Mouse (Mus musculus): ENCODE measurements at regions not wholly inside any gene's neighbourhood (a gene's known extent, or its start where the extent isn't known, plus 50 kb on each side); places are given as distances from the start of the nearest gene placed in this dataset.

GRCm38 (mm10) chr3:128110406-128110805 lies 214.3 kb upstream of the Fam241a start:
- ATAC-seq, result no peak

- ATAC-seq, result no peak
Measured at GRCm38 (mm10) chr3:128104516-128104915, 208.4 kb upstream of the Fam241a start.

- ATAC-seq, result no peak
Measured at GRCm38 (mm10) chr3:128093046-128093445, 196.9 kb upstream of the Fam241a start.

GRCm38 (mm10) chr3:128088207-128088606 lies 192.1 kb upstream of the Fam241a start:
- no peak for ATAC-seq

DNA sequence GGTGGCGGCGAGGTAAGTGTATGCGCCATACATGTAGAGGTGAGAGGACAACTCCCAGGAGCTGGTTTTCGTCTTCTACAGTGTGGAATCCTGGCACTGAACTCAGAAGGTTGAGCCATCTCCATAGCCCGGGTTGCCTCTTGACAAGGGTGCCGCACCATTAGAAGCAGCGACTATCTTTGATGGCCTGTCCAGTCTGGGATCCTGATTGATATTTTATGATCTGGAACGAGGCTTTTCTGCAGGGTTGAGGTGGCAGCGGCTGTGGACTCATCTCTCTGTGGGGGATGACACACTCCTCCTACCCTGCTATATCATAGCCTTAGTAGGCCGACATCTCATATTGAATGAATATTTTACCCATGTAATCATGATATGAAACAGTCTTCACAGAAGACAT lies 191.0 kb upstream of the Fam241a start:
- no peak for ATAC-seq

GRCm38 (mm10) chr3:128082463-128082862 lies 186.3 kb upstream of the Fam241a start:
- no peak for ATAC-seq

DNA sequence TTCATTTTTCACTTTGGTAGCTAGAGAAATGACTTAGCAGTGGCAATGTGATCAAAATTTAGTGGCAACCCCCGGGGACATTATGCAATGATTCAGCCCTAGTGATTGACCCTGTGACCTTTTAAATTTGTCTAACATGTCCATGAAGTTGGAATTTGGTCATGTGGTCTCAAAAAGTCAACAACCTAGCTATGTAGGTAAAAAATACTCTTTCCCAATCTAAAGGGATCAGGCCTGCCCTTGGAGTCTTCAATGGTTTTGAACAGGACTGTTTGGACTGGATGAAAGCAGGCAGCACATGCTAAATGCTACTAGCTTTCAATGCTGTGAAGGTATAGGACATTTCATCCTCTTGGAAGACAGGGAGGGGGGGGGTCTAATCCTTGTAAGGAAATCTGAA lies 185.3 kb upstream of the Fam241a start:
- ATAC-seq, result no peak

- no peak for ATAC-seq
Measured at GRCm38 (mm10) chr3:128067861-128068260, 171.7 kb upstream of the Fam241a start.

DNA sequence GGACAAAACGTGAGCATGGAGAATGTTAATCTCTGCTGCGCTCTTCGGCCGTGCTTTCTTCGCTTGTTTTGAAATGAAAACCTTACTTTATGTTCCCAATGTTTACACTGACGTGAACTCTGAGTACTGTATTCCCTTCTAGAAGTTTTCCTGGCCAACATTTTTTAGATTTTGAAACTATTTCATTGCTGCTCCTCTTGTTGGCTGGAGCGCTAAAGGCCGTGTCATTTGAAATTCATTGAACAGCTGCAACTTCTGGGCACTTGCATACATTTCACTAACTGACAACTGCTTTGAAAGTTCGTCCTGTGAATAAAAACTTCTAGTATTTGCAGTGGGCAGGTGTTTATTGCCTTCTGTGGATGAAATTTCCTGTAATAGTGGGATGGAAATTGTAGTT lies 157.9 kb upstream of the Fam241a start:
- ATAC-seq, result no peak

DNA sequence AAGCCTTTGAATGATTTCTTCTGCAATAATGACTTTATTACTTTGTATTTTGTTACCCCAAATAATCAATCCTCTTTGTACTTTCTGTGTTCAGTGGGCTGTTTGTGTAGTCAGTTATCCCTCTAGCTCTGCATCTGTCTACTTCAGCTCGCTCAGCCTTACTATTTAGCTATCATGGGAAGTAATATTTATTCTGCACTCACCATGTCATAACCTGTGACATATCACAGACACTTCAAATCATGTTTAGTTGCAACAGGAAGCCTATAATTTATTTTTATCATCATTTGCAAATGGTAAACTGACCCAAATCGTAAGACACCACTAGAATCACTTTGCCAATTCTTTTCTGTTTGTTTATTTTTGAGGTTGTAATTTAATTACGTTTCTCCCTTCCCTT lies 147.6 kb upstream of the Fam241a start:
- ATAC-seq, result no peak

GRCm38 (mm10) chr3:128040407-128041115 lies 144.4 kb upstream of the Fam241a start:
- no peak for ATAC-seq

DNA sequence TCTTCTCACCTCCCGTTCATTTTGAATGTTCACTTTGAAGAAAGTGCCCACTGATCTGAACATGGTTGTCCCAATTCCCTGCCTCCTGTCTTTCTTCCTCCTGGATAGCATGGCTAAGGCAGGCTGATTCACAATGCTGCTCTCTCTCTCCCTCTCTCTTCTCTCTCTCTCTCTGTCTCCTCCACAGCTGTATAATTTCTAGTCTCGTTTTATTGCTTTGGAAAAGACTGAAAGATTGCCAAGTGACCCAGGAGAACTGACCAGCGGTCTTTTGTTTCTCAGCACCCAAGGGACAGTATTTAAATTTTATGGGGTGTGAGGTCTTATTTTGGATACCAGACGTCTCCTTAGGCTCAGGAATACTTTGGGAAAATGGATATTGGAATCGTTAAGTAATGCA lies 143.1 kb upstream of the Fam241a start:
- ATAC-seq, result no peak

DNA sequence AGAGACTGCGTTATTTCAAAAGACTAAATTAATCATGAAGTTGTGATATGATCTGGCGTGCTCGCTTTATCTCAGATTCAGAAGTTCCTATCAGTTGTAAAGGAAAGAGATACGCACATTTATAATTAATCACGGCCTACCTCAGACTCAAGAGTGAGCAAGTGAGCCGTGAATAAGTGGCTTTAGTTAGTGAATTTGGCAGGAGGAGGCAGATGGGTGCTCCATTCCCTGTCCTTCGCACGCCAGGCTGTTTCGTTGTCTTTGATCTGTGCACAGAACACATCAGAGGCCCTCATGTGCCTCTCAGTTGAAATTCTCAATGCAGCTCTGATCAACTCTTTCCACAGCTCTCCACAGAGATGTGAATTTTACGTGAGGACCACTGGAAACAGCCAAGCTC lies 140.4 kb upstream of the Fam241a start:
- no peak for ATAC-seq

GRCm38 (mm10) chr3:128030352-128030751 lies 134.2 kb upstream of the Fam241a start:
- no peak for ATAC-seq

- ATAC-seq, result no peak
Measured at GRCm38 (mm10) chr3:128029565-128029915, 133.4 kb upstream of the Fam241a start.

DNA sequence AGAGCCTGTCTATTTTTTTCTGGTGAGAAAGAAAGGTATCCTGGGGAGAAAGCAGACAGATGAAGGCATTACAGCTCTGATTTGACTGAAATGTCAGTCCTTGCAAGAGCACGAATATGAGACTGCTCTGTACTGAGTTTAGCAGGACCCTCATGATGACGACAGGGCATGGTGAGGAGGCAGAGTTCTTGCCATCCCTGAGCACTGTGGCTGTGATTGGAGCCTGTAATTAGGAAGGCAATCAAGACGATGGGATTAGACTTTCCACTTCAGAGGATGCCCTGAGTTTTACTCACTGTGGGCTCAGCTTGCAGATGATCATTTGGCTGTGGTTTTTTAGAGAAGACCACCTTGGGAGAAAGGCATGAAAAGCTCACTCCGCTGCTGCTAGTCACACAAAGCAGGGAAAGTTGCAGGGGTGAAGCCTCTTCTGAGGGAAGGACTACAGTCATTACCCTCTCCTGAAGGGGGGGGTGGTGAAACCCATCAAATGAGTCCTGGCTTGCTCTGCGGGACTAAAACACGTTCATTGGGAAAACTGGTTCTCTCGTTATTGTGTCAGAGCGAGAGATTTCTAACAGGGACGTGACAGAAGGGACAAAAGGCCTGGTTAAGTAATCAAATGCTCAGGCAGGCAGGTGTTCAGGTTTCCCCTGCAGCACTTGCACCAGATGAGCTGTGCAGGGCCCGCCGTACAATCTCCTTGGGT lies 132.9 kb upstream of the Fam241a start:
- no peak for ATAC-seq

DNA sequence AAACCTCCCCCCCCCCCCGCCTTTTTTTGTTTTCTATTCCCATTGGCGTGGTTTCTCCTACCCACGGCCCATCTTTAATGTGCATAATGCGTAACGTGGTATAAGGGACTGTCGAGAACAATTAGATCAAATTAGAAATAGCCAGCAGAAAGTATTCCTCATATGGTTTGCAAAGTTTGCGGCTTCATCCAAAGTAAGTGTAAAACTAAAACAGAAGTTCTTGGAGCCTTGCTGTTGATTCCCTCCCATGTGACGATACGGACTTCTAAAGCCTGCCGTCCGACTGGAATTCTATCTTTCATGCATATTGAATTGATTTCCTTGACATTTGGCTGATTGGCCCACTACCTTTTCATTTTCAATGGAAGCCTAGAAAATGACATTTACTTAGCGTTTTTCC lies 128.7 kb upstream of the Fam241a start:
- no peak for ATAC-seq

- no peak for ATAC-seq
Measured at GRCm38 (mm10) chr3:128014909-128015308, 118.8 kb upstream of the Fam241a start.

- ATAC-seq, result no peak
Measured at GRCm38 (mm10) chr3:128002905-128003641, 106.9 kb upstream of the Fam241a start.

DNA sequence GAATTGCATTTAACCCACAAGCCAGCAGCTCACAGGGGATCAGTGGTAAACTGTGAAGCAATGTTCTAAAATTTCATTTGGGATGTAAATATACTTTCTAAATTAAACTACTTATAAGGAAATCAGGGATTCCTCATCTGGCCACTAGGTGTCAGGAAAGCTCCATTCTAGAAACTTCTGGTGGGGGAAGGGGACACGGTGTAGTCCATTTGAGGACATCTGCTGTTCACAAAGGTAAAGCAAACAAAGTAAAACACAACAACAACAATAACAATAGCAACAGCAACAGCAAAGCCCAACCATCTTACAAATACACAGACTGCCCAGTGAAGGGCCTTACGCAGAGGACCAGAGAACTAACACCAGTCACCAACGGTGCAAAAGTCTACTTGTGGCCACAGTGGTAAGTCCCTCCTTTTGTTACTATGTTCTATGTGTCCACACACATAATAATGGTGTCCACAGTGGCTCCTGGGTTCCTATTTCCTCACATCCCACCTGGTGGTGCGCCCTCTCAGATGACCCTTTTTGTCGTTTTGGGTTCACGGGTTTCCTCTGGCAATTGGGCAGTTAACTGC lies 105.9 kb upstream of the Fam241a start:
- ATAC-seq, result no peak

DNA sequence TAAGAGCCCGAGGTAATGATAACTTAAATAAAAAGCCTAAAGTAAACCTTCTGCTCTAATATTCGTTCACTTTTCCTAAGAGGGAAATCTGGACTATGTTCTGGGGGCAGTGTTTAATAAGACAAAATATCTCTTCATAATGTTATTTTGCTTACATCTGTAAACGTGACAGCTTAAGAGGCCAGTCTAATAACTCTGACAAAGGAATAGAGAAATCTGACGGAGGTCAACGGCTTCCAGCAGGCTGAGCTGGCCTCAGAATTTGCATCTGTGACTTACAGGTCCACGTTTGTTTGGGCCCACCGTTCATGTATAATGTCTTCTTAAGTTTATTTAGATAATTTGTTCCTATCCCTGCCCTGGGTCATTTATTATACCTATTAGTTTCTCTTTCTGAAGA lies 99.6 kb upstream of the Fam241a start:
- no peak for ATAC-seq

- ATAC-seq, result no peak
Measured at GRCm38 (mm10) chr3:127987583-127987982, 91.5 kb upstream of the Fam241a start.

GRCm38 (mm10) chr3:127985165-127985564 lies 89.0 kb upstream of the Fam241a start:
- ATAC-seq, result no peak

DNA sequence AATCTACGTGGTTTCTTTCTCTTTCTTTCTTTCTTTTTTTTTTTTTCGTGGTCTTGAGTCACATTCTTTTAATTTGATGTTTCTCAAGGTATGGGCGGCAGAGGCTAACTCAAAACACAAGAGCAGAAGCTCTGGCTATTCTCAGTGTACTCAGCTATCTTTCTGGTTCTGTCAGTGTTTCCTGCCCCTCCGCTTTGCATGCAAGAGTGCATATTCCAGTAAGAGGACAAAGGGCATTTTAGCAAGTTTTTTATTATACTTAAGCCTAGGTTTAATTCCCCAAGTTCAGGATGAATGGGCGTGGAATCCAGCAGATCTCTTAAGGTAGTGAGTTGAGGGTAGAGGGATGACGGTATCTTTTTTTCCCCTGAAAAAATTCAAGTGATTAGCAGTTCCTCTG lies 81.1 kb upstream of the Fam241a start:
- no peak for ATAC-seq

Measured in CD4-positive, CD25-positive, alpha-beta regulatory T cell, adult 4 months (primary cell).